Mouse (Mus musculus): ENCODE data around the gene Ist1.

Ist1 gene

GRCm38 (mm10) chr8:109681535-109681934 is 11.5 kb downstream of the Ist1 start:
- no peak for DNase-seq (ENCODE audit: low spot score)

DNA sequence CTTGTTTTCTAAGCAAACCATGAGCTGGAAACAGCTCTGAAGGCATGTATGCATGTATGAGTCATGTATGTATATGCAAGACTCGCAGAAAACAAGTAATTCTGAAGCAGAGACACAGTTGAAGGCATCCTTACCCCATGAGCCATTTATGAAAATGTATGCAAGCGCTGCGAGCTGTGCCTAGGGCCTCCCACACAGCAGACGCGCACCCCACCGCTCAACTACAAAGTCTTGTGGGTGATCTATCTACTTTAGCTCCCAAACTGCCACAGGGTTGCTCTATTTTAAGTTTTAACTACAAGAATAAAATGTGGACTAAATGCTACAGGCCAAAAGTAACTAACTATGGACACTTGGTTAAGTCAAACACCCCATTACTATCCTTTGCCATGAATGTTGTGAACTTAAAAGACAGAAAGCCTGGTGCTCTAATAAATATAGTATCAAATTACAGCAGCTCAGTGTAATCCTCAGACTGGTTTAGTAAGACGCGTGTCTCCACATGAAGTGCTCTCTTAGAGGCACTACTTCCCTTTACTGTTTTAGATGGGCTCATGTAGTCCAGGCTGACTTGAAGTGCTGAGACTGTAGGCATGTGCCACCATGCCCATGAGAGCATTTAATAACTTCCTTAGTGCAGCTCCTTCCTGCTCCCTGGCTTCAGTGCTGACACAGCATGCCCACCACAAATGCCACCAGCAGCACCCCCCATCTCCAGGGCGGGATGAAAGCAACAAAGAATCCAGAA is 17.0 kb downstream of the Ist1 start:
- no peak for DNase-seq (ENCODE audit: low spot score)

DNA sequence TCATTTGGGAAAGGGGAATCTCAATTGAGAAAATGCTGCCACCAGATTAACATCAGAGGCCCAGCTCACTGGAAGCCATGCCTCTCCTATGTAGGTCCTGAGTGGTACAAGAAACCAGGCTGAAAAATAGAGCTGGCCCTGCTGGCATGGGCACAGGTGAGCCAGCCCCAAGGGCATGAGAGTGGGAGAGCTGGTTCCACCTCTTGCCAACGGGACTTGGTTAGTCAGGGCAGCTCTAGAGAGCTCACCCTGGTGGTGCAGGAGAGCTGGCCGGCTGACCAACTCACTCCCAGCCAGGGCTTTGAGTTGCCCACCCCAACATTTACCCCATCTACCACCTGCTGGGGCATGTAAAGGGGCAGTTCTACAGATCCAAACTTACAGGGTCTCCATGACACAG is 19.5 kb downstream of the Ist1 start:
- DNase-seq (ENCODE audit: low spot score) = no peak

DNA sequence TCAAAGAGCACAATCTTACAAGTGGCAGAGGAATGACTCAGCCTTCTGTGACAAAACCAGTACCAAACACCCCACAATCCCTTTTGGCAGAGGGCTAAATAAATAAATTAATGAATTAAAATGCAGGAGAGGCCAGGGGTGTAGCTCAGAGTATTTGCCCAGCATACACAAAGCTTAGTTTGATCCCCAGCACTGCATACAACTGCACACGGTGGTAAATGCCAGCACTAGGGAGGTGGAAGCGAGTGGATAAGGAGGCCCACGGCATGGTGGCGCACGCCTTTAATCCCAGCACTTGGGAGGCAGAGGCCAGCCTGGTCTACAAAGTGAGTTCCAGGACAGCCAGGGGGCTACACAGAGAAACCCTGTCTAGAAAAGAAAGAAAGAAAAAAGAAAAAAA is 20.4 kb downstream of the Ist1 start:
- DNase-seq (ENCODE audit: low spot score) = no peak

- no peak for DNase-seq (ENCODE audit: low spot score)
Measured at GRCm38 (mm10) chr8:109666616-109667015, 26.4 kb downstream of the Ist1 start.

DNA sequence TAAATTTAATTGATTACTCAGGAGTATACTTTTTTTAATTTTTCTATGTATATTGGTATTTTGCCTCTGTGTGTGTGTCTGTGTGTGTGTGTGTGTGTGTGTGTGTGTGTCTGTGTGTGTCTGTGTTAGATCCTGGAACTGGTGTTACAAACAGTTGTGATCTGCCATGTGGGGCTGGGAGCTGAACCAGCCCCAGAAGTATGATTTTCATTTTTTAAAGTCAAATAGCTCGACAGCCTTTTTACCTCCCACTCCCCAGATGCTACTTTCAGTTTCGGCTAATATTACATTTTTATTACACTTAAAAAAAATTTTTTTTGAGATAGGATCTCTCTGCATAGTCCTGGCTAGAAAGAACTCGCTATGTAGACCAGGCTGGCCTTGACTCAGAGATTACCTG is 30.7 kb downstream of the Ist1 start:
- no peak for DNase-seq (ENCODE audit: low spot score)

DNA sequence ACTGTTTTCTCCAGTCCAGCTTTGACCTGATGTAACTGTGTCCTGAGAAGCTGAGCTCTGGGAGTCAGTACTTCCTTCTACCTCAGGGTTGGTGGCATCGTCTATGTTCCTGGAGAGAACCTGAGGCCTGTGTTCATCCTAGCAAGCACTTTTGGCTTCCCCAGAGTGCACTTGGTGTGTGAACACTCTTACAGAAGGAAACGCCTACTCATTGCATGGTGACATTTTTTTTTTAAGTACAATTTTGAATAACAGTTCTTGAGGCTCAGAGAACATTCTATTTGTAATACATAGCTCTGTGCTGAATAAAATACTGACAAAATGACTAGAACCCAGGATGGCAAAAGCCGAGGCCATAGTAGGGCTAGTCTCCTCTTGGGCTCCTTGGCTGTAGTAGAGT is 36.2 kb downstream of the Ist1 start:
- DNase-seq (ENCODE audit: low spot score) = no peak

GRCm38 (mm10) chr8:109650801-109651200 is 42.3 kb downstream of the Ist1 start:
- DNase-seq (ENCODE audit: low spot score) = no peak

- no peak for DNase-seq (ENCODE audit: low spot score)
Measured at GRCm38 (mm10) chr8:109648469-109648868, 44.6 kb downstream of the Ist1 start.

- DNase-seq (ENCODE audit: low spot score) = no peak
Measured at GRCm38 (mm10) chr8:109647331-109647730, 45.7 kb downstream of the Ist1 start.

GRCm38 (mm10) chr8:109641236-109641635 is 51.8 kb downstream of the Ist1 start:
- DNase-seq (ENCODE audit: low spot score) = no peak

DNA sequence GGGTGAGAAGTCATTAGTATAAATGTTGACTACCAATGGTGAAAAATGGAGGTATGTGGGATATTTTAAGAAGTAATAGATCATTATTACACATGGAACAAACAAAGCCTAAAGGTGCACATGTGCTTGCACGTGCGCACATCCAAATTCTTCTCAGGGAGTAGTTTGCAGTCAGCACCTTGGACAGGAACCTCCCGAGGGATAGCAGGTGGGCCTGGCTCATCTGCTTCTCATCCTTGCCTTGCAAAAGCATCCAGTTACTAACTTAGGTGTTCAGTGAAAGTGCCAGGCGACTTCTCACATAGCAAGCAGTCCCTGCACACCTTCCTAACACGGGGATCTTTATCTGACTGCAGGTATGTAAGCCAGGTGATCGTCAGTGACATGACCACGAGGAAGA is 52.6 kb downstream of the Ist1 start:
- no peak for DNase-seq (ENCODE audit: low spot score)

DNA sequence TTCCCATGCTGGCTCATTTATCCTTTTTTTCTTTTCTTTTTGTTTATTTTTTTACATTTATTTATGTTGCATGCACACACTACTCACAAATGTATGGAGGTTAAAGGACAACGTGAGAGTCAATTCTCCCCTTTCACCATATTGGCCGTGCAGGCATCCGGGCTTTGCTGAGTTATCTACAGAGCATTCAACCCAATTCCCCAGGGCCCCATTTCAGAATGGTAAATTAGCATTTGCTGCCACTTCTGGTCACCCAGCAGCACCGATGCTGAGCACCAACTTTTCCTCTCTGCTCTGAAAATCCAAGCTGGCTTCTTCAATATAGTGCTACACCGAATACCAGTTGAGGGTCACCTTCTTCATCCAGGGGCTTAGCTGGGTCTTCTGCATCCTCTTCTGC is 54.2 kb downstream of the Ist1 start:
- no peak for DNase-seq (ENCODE audit: low spot score)

GRCm38 (mm10) chr8:109635146-109635545 is 57.9 kb downstream of the Ist1 start:
- no peak for DNase-seq (ENCODE audit: low spot score)

GRCm38 (mm10) chr8:109632498-109632897 is 60.6 kb downstream of the Ist1 start:
- DNase-seq (ENCODE audit: low spot score) = no peak

DNA sequence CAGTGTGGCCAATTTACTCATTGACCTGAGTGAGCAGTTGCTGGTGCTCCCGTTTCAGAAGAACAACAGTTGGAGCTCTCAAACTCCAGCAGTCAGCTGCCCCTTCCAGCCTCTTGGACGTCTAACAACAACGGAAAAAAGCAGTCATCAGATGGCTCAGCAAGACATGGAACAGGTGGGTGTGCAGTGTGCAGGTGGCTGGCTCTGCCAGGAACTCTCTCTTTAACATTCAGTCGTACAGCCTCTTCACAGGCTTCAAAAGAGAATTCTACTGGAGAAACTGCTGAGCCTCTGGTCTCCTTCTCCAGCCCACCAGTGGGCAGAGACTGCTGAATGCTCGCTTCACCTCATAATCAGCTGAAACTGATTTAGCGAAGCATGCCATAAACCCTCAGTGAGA is 64.4 kb downstream of the Ist1 start:
- DNase-seq (ENCODE audit: low spot score) = no peak

All from retina, embryonic 14.5 days (tissue).